Mouse (Mus musculus) megakaryocyte, adult 5-6 weeks (primary cell): ENCODE data around the gene Pofut2. TPM values are rescaled to one million over a fixed set of nuclear protein-coding genes. Genes with fewer than 3 reads are reported as not detected.

Source experiments
- ATAC-seq: 2 replicates; pipeline ENCODE4 v1.8.0; 2016; ENCODE audit warnings: mild to moderate bottlenecking, inconsistent platforms; ENCODE audit not compliant: poor library complexity, severe bottlenecking
- total RNA-seq, 2 experiments: library from RNA; stranded (forward) in 1 of 2; stranded (reverse) in 1 of 2; fragments of 153-499, 151-499 nt in 1 of 2; fragments of 221-1000, 200-1000 nt in 1 of 2; gene quantifications; 2 replicates each; pipeline versions ENCODE4 v1.2.3 to v1.2.4; 2015 to 2017

Pofut2 gene
- total RNA-seq, 2 experiments from 2014 or later, result 16.2 to 19.2 TPM

- no peak for ATAC-seq
These were observed 29.1 kb upstream of the Pofut2 start for GRCm38 (mm10) chr10:77229609-77230595.

- ATAC-seq, result 0 out of 2 replicates have a peak, but pooled peaks have one; percentile 39
These were observed 26.9 kb upstream of the Pofut2 start for GRCm38 (mm10) chr10:77231861-77232755.

GRCm38 (mm10) chr10:77233230-77233629 lies 25.8 kb upstream of the Pofut2 start:
- ATAC-seq, result no peak

GRCm38 (mm10) chr10:77234991-77235616 lies 23.9 kb upstream of the Pofut2 start:
- ATAC-seq, result no peak

DNA sequence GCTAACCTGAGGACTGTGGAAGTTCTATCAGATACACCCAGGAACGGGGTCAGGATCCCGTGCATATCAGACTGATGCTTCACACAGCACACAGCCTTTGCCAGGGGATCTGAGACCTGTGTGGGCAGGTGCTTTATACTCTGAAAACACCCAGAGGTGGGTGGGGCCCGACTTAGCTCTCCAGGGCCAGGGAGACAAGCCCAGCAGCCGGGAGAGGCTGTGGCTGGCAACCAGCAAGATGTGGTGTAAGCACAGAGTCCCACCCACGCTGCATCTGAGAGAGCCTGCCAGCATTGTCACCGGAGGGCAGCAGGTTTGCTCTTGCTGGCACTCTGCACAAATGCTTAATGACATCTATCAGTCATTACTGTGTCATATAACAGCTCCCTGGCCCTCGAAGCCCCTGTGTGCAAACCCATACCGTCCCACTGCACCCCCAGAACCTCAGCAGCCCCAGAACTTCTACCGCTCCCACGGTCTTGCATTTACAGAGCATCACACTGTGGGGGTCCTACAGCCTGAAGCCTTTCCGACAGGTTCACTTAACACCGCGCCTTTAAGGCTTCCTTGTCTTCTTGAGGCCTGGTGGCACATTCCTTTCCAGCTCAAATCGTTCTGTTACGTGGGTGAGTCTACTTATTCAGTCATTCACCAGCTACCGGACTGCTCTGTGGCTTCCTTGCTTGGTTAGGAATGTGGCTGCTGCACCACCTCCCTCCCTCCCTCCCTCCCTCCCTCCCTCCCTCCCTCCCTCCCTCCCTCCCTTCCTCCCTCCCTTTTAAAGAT lies 21.0 kb upstream of the Pofut2 start:
- ATAC-seq, result no peak

DNA sequence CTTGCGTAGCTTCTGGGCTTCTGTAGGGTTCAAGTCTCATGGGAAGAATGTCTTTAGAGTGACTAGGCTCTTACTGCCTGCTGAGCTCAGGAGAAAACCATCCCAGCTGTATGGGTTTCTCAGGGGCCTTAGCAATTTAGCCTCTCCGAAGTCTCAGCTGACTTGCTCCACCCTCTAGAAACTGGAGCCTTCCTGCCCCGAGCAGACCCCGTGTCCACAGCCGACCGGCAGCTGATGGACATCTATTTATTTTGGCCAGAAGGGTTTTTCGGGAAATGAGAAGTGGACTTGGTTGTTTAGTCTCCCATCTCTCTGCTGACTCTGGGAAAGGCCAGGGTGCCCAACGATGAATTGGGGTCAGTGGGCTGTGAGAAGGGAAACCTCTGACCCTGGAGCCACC lies 18.3 kb upstream of the Pofut2 start:
- ATAC-seq, result no peak

DNA sequence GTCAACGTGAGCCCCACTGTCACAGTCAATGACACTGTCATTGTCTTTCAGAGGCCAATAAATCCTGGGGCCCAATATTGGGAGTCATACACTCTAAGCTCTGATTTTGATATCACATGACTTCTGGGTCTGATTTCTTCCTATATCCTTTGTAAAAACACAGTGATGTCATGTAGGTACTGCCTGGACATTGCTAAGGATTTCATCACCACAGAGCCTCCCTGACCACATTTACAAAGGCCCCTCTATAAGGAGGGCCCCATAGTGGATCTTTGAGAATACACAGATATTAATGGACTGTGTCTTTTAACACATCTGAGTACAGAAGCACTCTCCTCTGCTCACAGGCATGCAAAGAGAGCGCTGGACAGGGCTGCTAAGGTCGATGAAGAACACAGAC lies 16.6 kb upstream of the Pofut2 start:
- no peak for ATAC-seq

- no peak for ATAC-seq
These were observed 16.1 kb upstream of the Pofut2 start for GRCm38 (mm10) chr10:77242871-77243270.

DNA sequence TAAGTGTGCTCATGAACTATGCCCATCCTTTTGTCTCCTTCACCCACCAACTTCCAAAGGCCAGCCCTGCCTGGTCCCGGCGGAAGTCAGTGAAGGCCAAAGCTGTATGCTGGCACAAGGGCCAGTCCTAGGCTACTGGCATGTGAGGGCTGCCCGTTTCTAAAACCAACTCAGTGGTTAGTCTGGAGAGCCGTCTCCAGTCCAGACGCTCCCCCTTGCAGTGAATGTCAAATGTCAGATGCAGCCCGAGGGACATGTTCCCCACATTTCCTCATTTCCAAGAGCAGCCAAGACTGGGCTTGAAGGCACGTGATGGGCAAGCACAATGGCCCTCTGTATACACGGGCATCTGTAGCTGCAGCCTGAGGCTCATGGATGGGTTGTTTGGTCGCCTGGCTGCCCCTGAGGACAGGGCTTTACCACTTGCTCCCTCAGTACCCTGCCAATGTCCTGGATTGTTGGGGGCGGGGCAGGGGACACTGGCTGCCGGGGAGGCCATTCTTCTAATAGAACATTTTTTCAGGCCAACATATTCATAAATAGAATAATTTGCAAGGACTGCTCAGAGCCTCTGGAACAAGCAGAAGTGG lies 15.4 kb upstream of the Pofut2 start:
- ATAC-seq, result no peak

DNA sequence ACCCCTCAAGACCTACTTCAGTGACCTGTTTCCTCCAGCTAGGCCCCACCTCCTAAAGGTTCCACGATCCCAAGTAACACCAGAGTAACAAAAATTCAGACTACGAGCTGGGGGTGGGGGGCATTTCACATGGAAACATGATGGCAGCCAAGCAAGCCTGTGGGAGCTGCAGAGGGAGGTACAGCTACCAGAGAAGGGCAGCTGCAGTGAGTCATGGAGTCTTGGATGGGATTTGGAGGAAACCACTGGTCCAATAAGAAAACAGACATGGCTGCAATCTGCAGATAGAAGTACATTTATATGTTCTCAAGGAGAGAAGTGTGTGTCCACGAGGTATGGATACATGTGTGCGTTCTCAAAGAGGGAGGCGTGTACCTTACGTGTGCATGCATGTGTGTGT lies 14.2 kb upstream of the Pofut2 start:
- no peak for ATAC-seq

DNA sequence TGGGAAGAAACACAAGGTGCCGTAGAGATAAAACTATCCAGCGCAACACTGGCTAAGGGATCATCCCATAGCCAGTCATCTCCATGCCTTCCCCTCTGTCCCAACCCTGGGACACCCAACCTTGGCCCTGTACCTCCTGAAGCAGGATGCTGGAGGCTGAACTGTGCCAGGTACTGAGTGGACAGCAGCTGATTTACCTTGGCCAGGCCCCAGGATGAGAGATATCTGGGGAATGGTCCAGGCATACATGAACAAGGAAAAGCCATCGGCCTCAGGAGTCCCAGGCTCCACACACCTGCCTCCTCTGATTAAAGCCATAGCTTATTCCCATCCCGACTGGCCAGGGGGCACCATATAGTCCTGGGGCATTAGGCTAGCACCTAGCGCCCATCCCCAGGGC lies 12.0 kb upstream of the Pofut2 start:
- no peak for ATAC-seq

DNA sequence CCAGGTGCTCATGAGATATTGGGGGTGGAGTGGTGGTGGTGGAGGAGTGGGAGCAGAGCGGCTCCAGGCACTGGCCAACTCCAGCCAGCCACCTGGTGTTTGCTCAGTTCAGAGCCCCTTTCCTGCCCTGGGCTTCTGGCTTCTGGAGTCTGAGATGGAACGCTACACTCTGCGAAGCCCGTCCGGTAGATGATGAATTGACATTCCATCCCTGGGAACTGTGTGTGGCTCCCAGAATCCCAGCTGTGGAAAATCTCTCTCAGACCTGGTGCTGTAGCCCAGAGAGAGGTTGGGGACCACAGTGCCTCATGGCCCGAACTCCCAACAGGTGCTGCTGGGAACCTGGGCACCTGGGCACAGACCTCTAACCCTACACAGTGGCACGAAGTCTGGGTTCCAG lies 11.3 kb upstream of the Pofut2 start:
- no peak for ATAC-seq

DNA sequence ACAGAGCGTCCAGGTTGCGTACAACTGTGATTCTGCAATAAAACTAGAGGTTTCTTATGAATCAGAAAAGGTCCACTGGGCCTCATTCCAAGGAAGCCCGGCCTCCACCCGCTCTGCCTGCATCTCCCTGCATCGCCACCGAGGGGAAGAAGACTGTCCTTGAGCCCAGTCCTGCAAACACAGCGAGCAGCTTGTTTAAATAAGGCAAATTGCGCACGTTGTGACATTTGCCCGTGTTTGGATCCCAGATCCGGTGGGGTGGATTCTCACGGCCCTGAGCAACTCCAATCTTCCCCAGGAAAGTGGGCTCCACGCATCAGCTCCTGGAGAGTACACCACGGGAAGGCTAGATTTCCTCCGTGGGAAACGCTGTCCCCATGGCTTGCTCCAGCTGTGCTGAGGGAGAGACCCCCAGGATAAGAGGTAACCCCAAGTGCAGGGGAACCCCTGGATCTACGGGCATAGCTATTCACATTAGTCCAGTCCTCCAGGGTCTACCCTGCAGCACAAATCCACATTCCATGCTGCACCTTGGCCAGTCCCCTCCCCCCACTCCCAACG lies 7.7 kb upstream of the Pofut2 start:
- no peak for ATAC-seq

DNA sequence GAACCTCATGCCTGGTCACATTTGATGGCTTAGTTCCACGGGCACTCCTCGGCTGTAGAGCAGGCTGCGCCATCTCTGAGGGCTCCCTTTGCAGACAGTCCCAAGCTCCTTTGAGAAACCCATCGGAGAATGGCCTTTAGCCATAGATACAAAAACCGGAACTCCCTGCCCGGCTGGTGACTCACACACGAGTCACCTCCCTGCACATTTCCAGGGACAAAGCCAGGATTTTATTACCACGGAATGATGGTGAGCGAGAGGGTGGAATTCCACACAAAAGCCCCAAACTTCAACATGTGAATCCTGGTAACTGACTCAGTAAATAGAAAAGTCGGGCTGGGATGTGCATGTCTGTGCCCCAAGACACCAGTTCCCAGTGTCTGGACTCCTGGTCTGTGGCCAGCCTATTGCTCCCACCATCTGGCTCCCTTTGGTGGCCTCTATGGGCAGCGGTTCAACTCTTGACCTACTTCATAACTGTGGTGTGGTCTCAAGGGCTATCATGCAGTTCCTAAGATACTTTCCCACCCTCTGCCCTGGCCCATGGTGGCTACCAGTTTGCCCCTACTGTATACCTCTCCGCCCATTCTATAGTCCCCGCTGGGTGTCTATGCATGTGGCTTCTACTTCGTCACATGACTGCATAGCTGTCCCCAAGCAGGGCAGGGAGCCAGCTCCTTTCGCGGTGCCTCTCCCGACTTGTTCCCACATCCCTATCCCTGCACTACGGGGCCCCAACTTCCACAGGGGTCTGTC lies 7.1 kb upstream of the Pofut2 start:
- ATAC-seq, result no peak

DNA sequence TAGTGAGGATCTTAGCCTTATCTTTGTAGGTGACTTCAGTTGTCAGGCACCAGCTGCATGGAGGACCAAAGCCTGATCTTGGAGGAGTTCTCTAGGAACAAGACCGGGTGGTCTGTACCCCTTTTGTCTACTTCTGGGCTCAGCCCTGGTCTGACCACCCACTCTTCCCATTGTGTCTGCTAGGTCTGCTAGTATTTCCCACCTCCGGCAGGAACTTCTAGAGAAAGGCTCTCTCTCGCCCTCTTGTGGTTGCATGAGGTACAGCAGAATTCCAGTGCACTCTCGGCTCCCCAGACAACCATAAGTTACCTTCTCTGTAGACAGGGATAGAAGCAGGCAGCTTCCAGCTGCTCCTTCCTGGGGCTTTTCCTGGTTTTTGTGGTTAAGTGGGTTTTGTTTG lies 6.2 kb upstream of the Pofut2 start:
- ATAC-seq, result peak; percentile 88

- ATAC-seq, result no peak
These were observed 3.8 kb upstream of the Pofut2 start for GRCm38 (mm10) chr10:77255231-77255630.

GRCm38 (mm10) chr10:77255676-77256075 lies 3.3 kb upstream of the Pofut2 start:
- no peak for ATAC-seq

- ATAC-seq, result no peak
These were observed 902 bp upstream of the Pofut2 start for GRCm38 (mm10) chr10:77258041-77258590.
